Mouse (Mus musculus): ENCODE results near the gene Pdlim5. TPM values are rescaled to one million over a fixed set of nuclear protein-coding genes. Genes with fewer than 3 reads are reported as not detected.
A peak's percentile ranks its signal among the peaks of the same experiment; 100 is the strongest.

Gene Pdlim5
- polyA plus RNA-seq, 1 experiment from 2014 or later, result 15.6 TPM

DNA sequence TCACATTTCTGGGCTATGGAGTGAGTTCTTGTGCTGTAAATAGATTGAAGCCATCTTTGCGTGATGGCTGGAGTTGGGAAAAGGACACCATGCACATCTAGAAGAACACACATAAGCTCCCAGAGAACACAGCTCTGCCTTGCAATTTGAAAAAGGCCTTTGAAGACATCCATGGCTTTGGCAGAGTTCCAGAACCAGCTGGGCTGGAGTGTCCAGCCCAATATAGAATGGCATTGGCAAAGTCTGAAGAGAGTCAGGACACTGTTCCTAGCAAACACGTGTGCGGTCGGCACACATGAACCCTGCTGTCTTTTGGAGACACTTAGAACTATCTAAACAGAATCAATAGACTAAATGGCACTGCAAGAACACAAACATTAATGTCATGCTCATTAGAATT, 26.7 kb upstream of the Pdlim5 start:
- no peak for DNase-seq (ENCODE audit: low spot score)
- WGBS, result 90% methylated on average over 4 of the region's 4 CpGs

DNA sequence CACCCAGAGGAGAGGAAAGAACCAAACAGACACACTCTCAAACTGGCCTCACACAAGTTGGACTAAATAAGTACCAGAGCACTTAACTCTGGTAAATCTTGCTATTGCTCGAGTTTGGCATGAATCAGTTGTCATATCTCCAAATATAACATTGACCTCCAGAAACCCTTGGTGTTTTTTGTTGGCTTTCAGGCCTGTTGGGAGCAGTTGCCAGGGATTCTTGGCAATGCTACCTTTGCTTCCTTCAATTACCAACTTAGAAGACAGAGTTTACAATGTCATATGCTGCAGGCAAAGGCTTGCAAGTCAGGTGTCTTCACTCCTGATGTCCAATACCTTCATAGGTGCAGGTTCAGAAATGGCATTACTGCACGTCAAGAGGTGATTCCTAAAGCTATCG, 26.0 kb upstream of the Pdlim5 start:
- Histone ChIP-seq H3K27ac (replicated peaks; ENCODE audit: low read depth, low read length) (no peak overlapping the region), H3K4me1 (ENCODE audit: control insufficient read depth, insufficient read depth, low read length) (no peaks in the 10 kb centered on the region), H3K4me2 (ENCODE audit: low read depth, severe bottlenecking) (no peak overlapping the region), H3K36me3 (ENCODE audit: control insufficient read depth, insufficient read depth, low read length) (no peaks in the 10 kb centered on the region), H3K4me3 (ENCODE audit: low read depth, low read length) (no peak overlapping the region), H3K27me3 (ENCODE audit: control insufficient read depth, insufficient read depth, low read length) (no peaks in the 10 kb centered on the region), H3K9me3 (ENCODE audit: control insufficient read depth, low read length) (no peaks in the 10 kb centered on the region), H3K9ac (ENCODE audit: low read length) (no peak overlapping the region)
- DNase-seq (ENCODE audit: low spot score), result no peak
- WGBS, result 86% methylated on average over 3 of the region's 3 CpGs
- no peak for ATAC-seq (ENCODE audit: insufficient number of reproducible peaks, low FRiP score, low TSS enrichment, low read depth)

More for the DNA sequence above, 26.7 kb upstream of the Pdlim5 start:
- H3K4me2 ChIP-seq (ENCODE audit: low read depth, severe bottlenecking), result no peak overlapping the region
- H3K4me3 ChIP-seq (ENCODE audit: low read depth, low read length), result no peak overlapping the region
- no peaks in the 10 kb centered on the region for H3K9me3 ChIP-seq (ENCODE audit: control insufficient read depth, low read length)
- no peaks in the 10 kb centered on the region for H3K4me1 ChIP-seq (ENCODE audit: control insufficient read depth, insufficient read depth, low read length)
- H3K27me3 ChIP-seq (ENCODE audit: control insufficient read depth, insufficient read depth, low read length), result no peaks in the 10 kb centered on the region
- no peak for ATAC-seq (ENCODE audit: insufficient number of reproducible peaks, low FRiP score, low TSS enrichment, low read depth)
- no peaks in the 10 kb centered on the region for H3K36me3 ChIP-seq (ENCODE audit: control insufficient read depth, insufficient read depth, low read length)
- H3K9ac ChIP-seq (ENCODE audit: low read length), result no peak overlapping the region
- no peak overlapping the region for H3K27ac ChIP-seq (replicated peaks; ENCODE audit: low read depth, low read length)

DNA sequence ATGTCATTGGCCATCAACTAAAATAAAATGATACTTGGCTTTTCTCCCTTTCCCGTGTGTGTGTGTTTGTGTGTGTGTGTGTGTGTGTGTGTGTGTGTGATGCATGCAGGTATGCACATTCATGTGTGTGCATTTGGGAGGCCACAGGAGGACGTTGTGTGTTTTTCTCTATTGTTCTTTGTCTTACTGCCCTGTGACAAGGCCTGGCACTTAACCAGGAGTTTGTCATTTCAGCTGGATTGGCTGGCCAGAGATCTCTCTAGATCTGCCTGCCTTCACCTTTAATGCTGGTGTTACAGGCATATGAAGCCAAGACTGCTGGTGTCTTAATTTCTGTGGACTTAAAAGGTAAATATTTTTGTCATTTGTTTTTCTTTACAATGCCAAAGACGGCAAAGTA, 22.5 kb upstream of the Pdlim5 start:
- Histone ChIP-seq H3K4me1 (ENCODE audit: control insufficient read depth, insufficient read depth, low read length) (no peaks in the 10 kb centered on the region), H3K36me3 (ENCODE audit: control insufficient read depth, insufficient read depth, low read length) (no peaks in the 10 kb centered on the region), H3K27me3 (ENCODE audit: control insufficient read depth, insufficient read depth, low read length) (no peaks in the 10 kb centered on the region), H3K9ac (ENCODE audit: low read length) (no peak overlapping the region), H3K4me2 (ENCODE audit: low read depth, severe bottlenecking) (no peak overlapping the region), H3K27ac (replicated peaks; ENCODE audit: low read depth, low read length) (no peak overlapping the region), H3K9me3 (ENCODE audit: control insufficient read depth, low read length) (no peaks in the 10 kb centered on the region), H3K4me3 (ENCODE audit: low read depth, low read length) (no peak overlapping the region)
- no peak for DNase-seq (ENCODE audit: low spot score)
- ATAC-seq (ENCODE audit: insufficient number of reproducible peaks, low FRiP score, low TSS enrichment, low read depth), result no peak
- 87% methylated on average over 3 of the region's 3 CpGs for WGBS

DNA sequence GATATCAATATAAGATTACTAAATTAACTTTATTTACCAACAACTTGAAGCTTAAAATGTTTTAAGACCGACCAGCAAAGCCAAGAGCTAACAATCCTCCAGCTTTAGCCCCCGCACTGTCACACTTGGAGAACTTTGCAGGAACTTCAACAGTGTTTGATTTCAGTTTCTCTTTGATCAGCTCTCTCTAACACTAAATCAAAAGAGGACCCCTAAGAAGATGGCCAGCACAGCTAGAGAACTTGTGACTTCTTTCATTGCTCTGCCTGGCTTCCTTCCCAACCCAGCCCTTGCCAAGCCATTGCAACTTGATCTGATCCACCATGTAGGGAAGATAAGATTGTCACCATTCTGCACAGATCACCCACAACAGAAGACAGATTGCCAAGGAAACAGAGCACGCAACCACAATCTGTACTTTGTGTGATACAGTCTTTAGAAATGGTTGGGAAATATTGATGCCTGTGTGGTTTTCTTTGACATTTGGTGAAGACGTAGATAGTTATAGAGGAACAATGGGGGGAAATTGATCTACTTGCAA, 17.9 kb upstream of the Pdlim5 start:
- ATAC-seq (ENCODE audit: insufficient number of reproducible peaks, low FRiP score, low TSS enrichment, low read depth), result no peak
- no peaks in the 10 kb centered on the region for H3K36me3 ChIP-seq (ENCODE audit: control insufficient read depth, insufficient read depth, low read length)
- DNase-seq (ENCODE audit: low spot score), result no peak
- WGBS, result 87% methylated on average over 4 of the region's 4 CpGs
- H3K4me1 ChIP-seq (ENCODE audit: control insufficient read depth, insufficient read depth, low read length), result no peaks in the 10 kb centered on the region
- H3K27me3 ChIP-seq (ENCODE audit: control insufficient read depth, insufficient read depth, low read length), result no peaks in the 10 kb centered on the region
- H3K9me3 ChIP-seq (ENCODE audit: control insufficient read depth, low read length), result no peaks in the 10 kb centered on the region
- H3K4me3 ChIP-seq (ENCODE audit: low read depth, low read length), result no peak overlapping the region
- no peak overlapping the region for H3K9ac ChIP-seq (ENCODE audit: low read length)
- H3K4me2 ChIP-seq (ENCODE audit: low read depth, severe bottlenecking), result no peak overlapping the region
- H3K27ac ChIP-seq (replicated peaks; ENCODE audit: low read depth, low read length), result no peak overlapping the region

DNA sequence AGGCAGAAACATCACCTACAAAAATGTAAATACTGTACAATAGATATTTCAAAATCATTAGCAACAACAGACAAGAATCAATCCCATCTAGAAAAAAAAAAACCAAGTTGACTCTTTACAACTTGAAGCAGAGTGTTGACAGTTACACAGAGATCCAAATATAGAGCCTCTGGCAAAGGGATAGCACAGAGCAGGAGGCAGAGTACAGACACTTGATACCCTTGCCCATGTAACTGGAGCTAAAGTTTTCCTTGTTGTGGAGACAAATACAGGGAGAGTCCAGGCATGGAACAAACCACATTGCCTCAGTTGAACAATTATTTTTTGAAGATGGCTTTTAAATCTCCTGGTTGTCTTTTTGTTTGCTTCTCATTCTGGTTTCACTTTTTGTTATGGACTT, 15.4 kb upstream of the Pdlim5 start:
- Histone ChIP-seq H3K9me3 (ENCODE audit: control insufficient read depth, low read length) (no peaks in the 10 kb centered on the region), H3K4me1 (ENCODE audit: control insufficient read depth, insufficient read depth, low read length) (no peaks in the 10 kb centered on the region), H3K27me3 (ENCODE audit: control insufficient read depth, insufficient read depth, low read length) (no peaks in the 10 kb centered on the region), H3K4me3 (ENCODE audit: low read depth, low read length) (no peak overlapping the region), H3K36me3 (ENCODE audit: control insufficient read depth, insufficient read depth, low read length) (no peaks in the 10 kb centered on the region), H3K9ac (ENCODE audit: low read length) (no peak overlapping the region), H3K27ac (replicated peaks; ENCODE audit: low read depth, low read length) (no peak overlapping the region), H3K4me2 (ENCODE audit: low read depth, severe bottlenecking) (no peak overlapping the region)
- ATAC-seq (ENCODE audit: insufficient number of reproducible peaks, low FRiP score, low TSS enrichment, low read depth), result no peak
- no peak for DNase-seq (ENCODE audit: low spot score)

DNA sequence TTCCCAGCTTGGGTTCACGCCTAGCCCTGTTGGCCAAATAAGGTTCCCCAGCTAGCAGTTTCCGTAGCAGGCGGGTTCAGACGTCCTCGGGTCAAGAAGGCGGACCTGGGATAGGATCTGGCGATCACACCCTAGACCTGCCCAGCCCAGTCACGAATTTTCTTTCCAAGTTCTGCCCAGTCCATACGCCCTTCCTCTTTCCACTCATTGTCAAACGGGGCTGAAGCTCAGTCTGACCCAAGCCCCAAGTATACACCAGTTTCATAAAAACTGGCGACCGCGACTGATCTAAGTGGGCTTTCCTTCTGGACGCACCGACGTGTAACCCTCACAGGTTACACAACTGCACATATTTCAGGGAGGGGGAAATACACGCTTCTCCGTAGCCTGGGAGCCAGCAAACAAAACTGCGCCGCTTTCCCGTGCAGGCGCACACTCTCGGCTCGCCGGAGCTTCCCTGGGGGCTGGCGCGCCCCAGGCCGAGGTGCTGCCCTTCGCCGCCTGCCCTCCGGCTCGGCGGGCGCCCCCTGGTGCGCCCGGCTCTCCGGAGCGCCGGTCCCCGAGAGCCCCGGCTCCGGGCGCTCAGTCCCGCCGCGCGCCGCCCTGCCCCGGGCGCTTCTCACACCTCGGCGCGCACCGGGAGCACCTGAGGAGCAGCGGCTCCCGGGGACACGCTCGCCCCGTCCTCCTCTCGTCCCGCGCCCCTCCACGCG, 544 bp downstream of the Pdlim5 start:
- H3K36me3 ChIP-seq (ENCODE audit: control insufficient read depth, insufficient read depth, low read length), result no peaks in the 10 kb centered on the region
- peak; percentile 57 for DNase-seq (ENCODE audit: low spot score)
- peak overlapping the region; percentile 84 for H3K4me2 ChIP-seq (ENCODE audit: low read depth, severe bottlenecking)
- H3K27ac ChIP-seq (replicated peaks; ENCODE audit: low read depth, low read length), result 0 out of 2 replicates have a peak overlapping the region, but pooled peaks have one; percentile 14
- H3K9me3 ChIP-seq (ENCODE audit: control insufficient read depth, low read length), result no peaks in the 10 kb centered on the region
- no peaks in the 10 kb centered on the region for H3K4me1 ChIP-seq (ENCODE audit: control insufficient read depth, insufficient read depth, low read length)
- under 1% methylated on average over 55 of the region's 64 CpGs for WGBS
- peak overlapping the region; percentile 63 for H3K9ac ChIP-seq (ENCODE audit: low read length)
- H3K4me3 ChIP-seq (ENCODE audit: low read depth, low read length), result peak overlapping the region; percentile 70
- 0 out of 2 replicates have a peak, but pooled peaks cover 6% of the 10 kb centered on the region for H3K27me3 ChIP-seq (ENCODE audit: control insufficient read depth, insufficient read depth, low read length)
- peak; percentile 15; the same call in 1 of the 2 replicates for ATAC-seq (ENCODE audit: insufficient number of reproducible peaks, low FRiP score, low TSS enrichment, low read depth)

DNA sequence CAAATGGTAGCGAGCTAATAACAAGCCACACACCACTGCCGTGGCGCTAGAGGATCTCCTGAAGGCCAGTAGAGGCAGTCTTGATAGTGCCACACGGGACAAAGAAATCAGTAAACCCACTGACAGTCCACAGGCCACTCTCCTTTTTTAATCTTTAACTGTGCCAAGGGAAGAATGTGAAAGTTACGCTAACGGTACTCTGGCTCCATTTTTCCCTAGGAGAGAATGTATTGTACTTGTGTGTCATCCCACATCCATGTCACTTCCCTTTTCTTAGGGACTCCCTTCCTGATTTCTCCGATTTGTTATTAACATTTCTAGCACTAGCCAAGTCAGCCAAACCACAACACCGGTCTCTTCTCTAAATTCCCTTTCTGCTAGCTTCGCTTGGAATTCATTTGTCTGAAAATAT, 1.5 kb downstream of the Pdlim5 start:
- Histone ChIP-seq H3K4me2 (ENCODE audit: low read depth, severe bottlenecking) (peak overlapping the region; percentile 84; the same call in 1 of the 2 replicates), H3K36me3 (ENCODE audit: control insufficient read depth, insufficient read depth, low read length) (no peaks in the 10 kb centered on the region), H3K4me3 (ENCODE audit: low read depth, low read length) (peak overlapping the region; percentile 70; the same call in 1 of the 2 replicates), H3K27ac (replicated peaks; ENCODE audit: low read depth, low read length) (no peak overlapping the region), H3K27me3 (ENCODE audit: control insufficient read depth, insufficient read depth, low read length) (0 out of 2 replicates have a peak, but pooled peaks cover 6% of the 10 kb centered on the region), H3K9me3 (ENCODE audit: control insufficient read depth, low read length) (no peaks in the 10 kb centered on the region), H3K9ac (ENCODE audit: low read length) (no peak overlapping the region), H3K4me1 (ENCODE audit: control insufficient read depth, insufficient read depth, low read length) (0 out of 2 replicates have a peak, but pooled peaks cover 3% of the 10 kb centered on the region)
- WGBS, result 30% methylated on average over 9 of the region's 9 CpGs
- ATAC-seq (ENCODE audit: insufficient number of reproducible peaks, low FRiP score, low TSS enrichment, low read depth) (no peak), DNase-seq (ENCODE audit: low spot score) (no peak)

DNA sequence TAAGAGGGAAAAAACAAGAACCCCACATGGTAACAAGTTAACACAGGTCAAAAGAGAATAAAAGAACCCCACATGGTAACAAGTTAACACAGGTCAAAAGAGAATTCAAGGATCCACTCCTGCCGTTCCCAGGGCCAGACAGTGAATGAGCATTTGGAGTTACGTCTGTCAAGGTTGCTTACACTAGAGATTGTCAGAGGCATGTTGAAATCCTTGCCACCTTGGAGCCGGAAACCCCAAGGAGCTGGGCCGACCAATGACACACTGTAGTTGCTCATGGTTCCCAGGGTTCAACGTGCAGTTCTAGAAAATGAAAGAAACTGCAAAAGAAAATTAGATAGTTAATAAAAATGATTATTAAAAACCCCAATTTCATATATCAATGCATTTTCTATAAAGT, 4.0 kb downstream of the Pdlim5 start:
- ATAC-seq (ENCODE audit: insufficient number of reproducible peaks, low FRiP score, low TSS enrichment, low read depth) (no peak), DNase-seq (ENCODE audit: low spot score) (no peak)
- H3K4me1 ChIP-seq (ENCODE audit: control insufficient read depth, insufficient read depth, low read length), result 0 out of 2 replicates have a peak, but pooled peaks cover 3% of the 10 kb centered on the region
- H3K4me2 ChIP-seq (ENCODE audit: low read depth, severe bottlenecking), result no peak overlapping the region
- H3K4me3 ChIP-seq (ENCODE audit: low read depth, low read length), result no peak overlapping the region
- no peak overlapping the region for H3K27ac ChIP-seq (replicated peaks; ENCODE audit: low read depth, low read length)
- no peaks in the 10 kb centered on the region for H3K9me3 ChIP-seq (ENCODE audit: control insufficient read depth, low read length)
- H3K27me3 ChIP-seq (ENCODE audit: control insufficient read depth, insufficient read depth, low read length), result 0 out of 2 replicates have a peak, but pooled peaks cover 6% of the 10 kb centered on the region
- no peak overlapping the region for H3K9ac ChIP-seq (ENCODE audit: low read length)
- H3K36me3 ChIP-seq (ENCODE audit: control insufficient read depth, insufficient read depth, low read length), result no peaks in the 10 kb centered on the region
- 76% methylated on average over 5 of the region's 5 CpGs for WGBS

Data from limb, embryonic 11.5 days (tissue).